Mouse (Mus musculus) lung, postnatal 25 days (tissue): ENCODE results near the gene Cntrob.

Experiments used
- DNase-seq: peaks from one replicate; pipeline ENCODE4 v3.0.0; 2022; ENCODE audit warnings: low spot score

Cntrob gene

GRCm38 (mm10) chr11:69323667-69324111 is at the start of gene Cntrob, which contains the start of gene Trappc1:
Cntrob (minus strand) TSS chr11:69323775.
Trappc1 (plus strand) TSS chr11:69323980.
- DNase-seq = peak; percentile 99

DNA sequence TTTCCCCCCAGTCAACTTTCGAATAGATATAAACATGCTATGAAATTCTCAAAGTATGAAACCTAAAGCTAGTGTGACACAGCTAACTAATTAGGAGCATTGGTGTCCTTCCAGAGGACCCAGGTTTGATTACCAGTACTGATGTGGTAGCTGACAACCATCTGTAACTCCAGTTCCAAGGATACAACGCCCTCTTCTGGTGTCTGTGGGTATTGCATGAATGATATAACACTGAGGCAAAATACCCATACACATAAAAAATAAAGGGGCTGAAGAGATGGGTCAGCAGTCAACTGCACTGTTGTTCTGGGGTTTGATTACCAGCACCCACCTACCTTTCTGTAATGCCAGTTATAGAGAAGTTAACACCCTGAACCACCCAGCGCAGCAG is 49.2 kb upstream of the Cntrob start:
- DNase-seq = no peak

GRCm38 (mm10) chr11:69372056-69372779 is 48.6 kb upstream of the Cntrob start:
- no peak for DNase-seq

DNA sequence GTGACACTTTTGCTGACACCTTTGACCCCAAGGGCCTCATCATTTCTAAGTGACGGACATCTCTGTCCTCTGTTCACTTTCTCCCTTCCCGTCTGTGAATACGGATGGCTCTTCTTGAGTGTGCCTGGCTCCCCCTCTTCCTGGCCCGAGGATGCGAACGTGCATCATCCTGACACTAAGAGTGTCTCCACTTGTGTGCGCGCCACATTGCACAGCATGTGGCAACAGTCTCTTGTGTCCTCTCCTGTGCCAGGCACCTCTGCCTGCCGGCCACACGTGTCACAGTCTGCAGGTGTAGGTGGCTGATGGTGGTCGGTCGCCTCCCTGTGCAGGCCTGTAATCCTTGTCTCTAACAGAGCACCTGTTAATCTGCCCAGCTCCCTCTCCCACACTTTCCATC is 48.0 kb upstream of the Cntrob start:
- no peak for DNase-seq

GRCm38 (mm10) chr11:69370817-69371215 is 47.2 kb upstream of the Cntrob start:
- DNase-seq = no peak

- DNase-seq = no peak
These were observed 46.6 kb upstream of the Cntrob start for GRCm38 (mm10) chr11:69369990-69370816.

- no peak for DNase-seq
These were observed 45.8 kb upstream of the Cntrob start, which contains the start of gene Chd3 for GRCm38 (mm10) chr11:69369215-69369989. Chd3 (minus strand) TSS chr11:69369406.

DNA sequence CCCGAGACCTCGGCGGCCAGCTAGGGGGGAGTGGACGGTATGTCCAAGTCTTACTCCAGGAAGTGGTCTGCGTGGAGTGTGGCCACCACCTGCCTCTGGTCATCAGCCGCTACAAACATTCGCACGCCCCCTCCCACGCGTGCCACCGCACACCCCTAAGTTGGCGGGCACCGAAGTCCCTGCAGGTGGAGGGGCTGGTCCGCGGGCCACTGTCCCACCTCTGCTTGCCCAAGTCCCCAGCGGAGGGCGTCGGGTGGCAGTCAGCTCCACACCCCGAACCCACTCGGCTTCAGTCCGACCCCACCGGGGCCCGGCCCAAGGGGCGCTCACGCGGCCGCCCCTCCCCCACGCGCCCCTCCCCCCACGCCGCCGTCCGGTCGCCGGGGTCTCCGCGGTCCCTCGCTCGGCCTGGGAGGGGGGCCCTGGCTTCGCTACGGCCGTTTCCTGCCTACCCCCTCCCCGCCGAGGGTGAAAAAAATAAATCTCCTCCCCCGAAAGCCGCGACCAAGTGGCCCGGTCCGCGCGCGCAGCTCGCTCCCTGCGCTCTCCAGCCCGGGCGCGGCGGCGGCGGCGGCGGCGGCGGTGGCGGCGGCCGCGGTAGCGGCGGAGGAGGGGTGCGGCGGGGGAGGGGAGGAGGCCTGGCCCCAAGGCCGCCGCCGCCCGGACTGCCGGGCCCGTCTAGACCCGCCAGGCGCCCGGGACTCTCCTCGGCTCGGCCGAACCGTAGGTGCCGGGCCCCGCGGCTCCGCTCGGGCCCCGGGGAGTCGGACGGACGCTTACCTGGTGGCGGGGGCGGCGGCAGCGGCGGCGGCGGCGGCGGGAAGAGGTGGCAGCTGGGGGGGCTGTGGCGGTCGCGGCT is 45.0 kb upstream of the Cntrob start:
- no peak for DNase-seq

DNA sequence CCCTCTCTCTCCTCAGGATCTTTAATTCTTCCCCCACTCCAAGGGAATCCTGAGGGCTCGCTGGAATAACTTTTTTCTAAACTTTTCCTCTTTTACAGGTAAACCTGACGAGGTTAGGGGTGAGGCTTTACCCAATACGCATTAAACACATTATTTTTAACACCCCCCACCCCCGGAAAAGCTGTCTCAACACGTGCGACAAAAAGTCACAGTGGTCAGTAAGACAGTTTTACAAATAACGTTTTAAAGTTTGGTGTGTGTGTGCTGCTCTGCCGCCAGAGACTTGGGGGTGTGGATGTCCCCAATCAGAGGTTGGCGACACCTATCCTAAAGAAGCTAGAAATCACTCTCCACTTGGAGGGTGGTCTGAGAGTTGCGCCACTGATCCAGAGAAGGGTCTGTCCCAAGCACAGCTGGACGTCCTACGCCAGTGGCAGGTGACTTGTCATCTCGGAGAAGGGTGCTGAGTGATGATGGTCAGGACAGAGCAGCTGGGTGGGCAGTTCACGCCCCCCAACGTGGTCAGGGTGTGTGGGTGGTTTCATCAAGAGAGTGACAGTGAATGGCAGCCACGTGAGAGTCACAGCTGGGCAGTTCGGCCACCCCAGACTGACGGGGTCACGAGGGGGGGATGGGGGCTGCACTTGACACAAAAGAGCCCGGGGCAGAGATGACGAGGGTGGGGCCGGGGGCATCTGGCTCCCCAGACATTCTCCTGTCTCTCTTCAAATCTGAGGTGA is 44.2 kb upstream of the Cntrob start:
- DNase-seq = no peak

DNA sequence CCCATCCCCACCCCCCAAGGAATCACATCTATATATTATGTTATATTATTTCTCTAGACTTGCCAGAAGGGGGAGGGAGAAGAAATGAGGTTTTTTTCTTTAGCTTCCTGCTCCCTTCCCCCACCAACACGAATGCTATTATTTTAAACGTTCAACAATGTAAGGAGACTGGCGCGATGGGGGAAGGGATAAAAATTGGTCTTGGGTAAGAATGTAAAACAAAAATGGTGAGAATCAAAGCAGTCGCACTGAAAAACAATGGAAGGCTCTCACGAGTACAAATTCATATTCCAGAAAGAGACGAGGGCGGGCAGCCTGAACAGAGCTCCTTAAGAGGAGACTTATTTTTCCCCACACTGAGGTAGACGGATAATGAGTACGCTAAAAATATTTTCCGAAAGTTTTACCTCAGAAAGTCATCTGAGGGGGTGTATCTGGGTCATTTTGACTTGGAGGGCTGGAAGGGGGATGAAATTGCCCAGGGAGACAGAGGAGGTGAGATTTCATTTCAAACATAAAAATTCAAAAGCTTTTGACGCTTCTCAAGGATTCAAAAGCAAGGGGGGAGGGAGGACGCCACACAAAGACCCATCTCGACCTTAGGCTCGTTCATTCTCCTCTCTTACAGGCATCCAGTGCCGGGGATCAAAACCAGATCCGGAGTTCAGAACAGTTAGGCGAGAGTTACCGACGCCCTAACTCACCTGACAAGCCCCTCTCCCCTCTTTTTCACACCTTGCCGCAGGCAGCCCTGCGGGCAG is 43.5 kb upstream of the Cntrob start:
- DNase-seq = no peak

- DNase-seq = peak; percentile 97
These were observed 42.7 kb upstream of the Cntrob start for GRCm38 (mm10) chr11:69366157-69366854.

GRCm38 (mm10) chr11:69365722-69366121 is 42.1 kb upstream of the Cntrob start:
- no peak for DNase-seq

DNA sequence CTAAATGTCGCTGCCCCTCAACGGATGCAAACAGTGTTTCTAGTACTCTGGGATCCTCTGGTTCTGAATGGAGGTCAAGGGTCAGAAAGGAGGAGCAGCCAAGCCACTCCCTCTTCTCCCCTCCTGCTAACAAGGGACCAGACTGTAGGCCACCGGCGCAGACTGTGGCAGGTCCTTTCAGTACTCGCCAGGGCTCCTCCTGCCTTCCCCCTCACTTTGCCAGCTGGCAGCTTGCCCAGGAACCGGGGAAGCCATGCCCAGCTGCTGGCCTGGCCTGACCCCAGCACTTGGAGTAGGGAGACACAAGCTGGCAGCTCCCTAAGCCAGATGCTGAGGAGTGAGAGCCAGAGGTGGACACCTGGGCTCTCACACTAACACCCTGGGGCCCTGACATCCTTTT is 41.3 kb upstream of the Cntrob start:
- DNase-seq = peak; percentile 97

DNA sequence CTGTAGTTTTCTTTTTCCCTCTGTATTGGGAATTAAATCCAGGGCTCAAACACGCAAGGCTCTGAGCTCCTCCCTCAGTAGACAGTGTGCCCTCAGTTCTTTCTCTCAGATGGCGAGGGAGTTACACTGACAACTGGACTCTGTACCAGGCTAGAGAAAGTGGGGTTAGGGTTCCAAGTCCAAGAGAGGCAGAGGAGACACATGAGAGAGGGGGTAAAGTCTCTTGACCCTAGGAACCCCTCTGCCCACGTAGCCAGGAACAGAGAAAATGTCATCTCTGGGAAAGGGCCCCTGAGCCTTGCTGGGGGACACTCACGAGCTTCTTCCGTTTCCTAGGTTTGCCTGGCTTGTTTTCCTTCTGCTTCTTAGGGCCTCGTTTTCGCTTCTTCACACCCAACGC is 40.8 kb upstream of the Cntrob start:
- DNase-seq = no peak

DNA sequence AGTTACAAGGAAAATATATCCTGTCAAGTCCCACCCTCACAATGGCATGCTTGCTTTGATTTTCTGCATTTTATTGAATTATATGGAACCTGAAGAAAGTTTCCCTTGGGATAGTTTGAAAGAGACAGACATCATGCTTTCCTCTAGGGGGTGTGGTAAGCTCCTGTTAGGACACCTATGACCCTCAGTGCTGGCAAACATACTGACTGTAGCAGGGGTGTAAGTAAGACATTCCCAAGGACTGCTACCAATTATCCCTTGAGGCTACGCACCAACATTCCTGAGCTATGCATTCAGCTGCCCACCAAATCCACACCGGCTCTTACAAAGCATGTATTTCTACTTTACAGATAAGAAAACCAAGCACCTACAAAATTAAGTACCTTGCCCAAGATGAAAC is 38.9 kb upstream of the Cntrob start:
- no peak for DNase-seq

GRCm38 (mm10) chr11:69362021-69362420 is 38.4 kb upstream of the Cntrob start:
- DNase-seq = no peak

DNA sequence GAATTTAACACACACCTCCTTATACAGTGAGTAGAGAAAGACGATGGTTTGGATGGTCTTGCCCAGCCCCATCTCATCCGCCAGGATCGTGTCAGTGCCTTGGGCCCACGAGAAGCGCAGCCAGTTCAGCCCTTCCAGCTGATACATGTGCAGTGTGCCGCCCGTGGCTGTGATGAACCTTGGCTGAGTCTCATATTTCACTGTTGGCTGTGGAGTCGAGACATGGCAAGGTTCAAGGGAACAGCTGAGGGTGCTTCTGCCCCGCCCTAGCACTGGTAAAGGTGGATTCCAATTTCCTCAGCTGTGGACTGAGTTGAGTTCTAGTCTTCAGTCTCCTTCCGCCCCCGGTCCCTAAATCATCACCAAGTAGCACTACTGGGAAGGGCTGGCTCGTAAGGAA is 34.1 kb upstream of the Cntrob start:
- no peak for DNase-seq

DNA sequence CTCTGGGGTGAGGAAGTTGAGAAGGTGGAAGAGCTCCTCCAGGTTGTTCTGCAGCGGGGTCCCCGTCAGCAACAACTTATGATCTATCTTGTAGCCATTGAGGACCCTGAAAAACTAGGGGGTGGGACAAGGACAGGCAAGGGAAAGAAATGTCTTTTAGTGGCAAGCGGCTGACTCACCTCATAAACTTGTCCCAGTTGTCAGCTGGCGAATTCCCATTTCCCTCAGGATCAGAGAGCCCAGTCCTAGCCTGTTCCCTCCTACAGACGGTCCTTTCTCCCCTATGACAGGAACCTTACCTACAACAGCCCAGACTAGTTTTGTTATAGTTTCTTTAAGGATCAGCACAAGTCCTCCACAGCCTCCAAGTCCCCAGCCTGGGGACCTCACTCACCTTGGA is 33.0 kb upstream of the Cntrob start:
- DNase-seq = no peak

DNA sequence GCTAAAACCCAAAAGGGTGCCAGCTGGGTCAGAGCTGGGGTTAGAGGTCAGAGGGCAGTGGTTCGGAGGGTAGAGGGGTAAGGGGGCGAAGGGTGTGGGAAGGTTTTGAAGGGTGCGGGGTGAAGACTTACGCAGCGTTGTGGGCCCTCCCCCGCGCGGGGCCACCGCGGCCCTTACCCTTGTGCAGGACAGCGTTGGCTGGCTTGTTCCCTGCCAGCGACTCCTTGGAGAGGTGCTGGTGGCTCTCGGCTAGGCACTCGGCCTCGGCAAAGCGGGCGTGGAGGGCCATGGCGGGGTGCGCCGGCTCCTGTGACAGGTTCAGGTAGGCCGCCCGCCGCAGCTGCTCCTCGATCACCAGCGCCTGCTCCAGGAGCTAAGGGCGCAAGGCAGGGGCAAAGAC is 22.9 kb upstream of the Cntrob start:
- no peak for DNase-seq
